Mouse (Mus musculus): Measurements from ENCODE around the gene Nccrp1.
"Not testable (repeated sequence)": the region's sequence is repeated elsewhere in the genome, so short reads cannot be mapped to it uniquely, and the experiment has no call there.

Gene Nccrp1

GRCm38 (mm10) chr7:28568253-28568652, 21.2 kb upstream of the Nccrp1 start:
- peak; percentile 83 for DNase-seq

GRCm38 (mm10) chr7:28567539-28567938, 20.5 kb upstream of the Nccrp1 start:
- no peak for DNase-seq

- DNase-seq, result no peak
Measured at GRCm38 (mm10) chr7:28565407-28565806, 18.4 kb upstream of the Nccrp1 start.

GRCm38 (mm10) chr7:28562951-28563350, 15.9 kb upstream of the Nccrp1 start:
- DNase-seq, result no peak

- DNase-seq, result no peak
Measured at GRCm38 (mm10) chr7:28562371-28562770, 15.3 kb upstream of the Nccrp1 start.

- no peak for DNase-seq
Measured at GRCm38 (mm10) chr7:28561967-28562366, 14.9 kb upstream of the Nccrp1 start.

GRCm38 (mm10) chr7:28560856-28561255, 13.8 kb upstream of the Nccrp1 start:
- DNase-seq, result no peak

- DNase-seq, result peak; percentile 89
Measured at GRCm38 (mm10) chr7:28558486-28558885, 11.4 kb upstream of the Nccrp1 start.

GRCm38 (mm10) chr7:28557708-28558107, 10.7 kb upstream of the Nccrp1 start:
- DNase-seq, result no peak

GRCm38 (mm10) chr7:28557069-28557468, 10.0 kb upstream of the Nccrp1 start:
- no peak for DNase-seq

GRCm38 (mm10) chr7:28555939-28556535, 9.0 kb upstream of the Nccrp1 start:
- no peak for DNase-seq

- DNase-seq, result no peak
Measured at GRCm38 (mm10) chr7:28553076-28553475, 6.0 kb upstream of the Nccrp1 start.

- DNase-seq, result no peak
Measured at GRCm38 (mm10) chr7:28547628-28548027, 574 bp upstream of the Nccrp1 start.

GRCm38 (mm10) chr7:28546649-28547048, 405 bp downstream of the Nccrp1 start:
- no peak for DNase-seq

GRCm38 (mm10) chr7:28545891-28546210, 1.2 kb downstream of the Nccrp1 start:
- no peak for DNase-seq

- DNase-seq, result peak; percentile 39
Measured at GRCm38 (mm10) chr7:28545048-28545890, 1.8 kb downstream of the Nccrp1 start.

- DNase-seq, result no peak
Measured at GRCm38 (mm10) chr7:28544051-28544601, 2.9 kb downstream of the Nccrp1 start.

GRCm38 (mm10) chr7:28540526-28540925, 6.5 kb downstream of the Nccrp1 start, which contains the start of gene Sycn:
TSS of gene Sycn (plus strand) at chr7:28540885.
- no peak for DNase-seq

GRCm38 (mm10) chr7:28538886-28539285, 8.2 kb downstream of the Nccrp1 start:
- DNase-seq, result not testable (repeated sequence)

- DNase-seq, result peak; percentile 33
Measured at GRCm38 (mm10) chr7:28532005-28532404, 15.0 kb downstream of the Nccrp1 start.

- DNase-seq, result peak; percentile 90
Measured at GRCm38 (mm10) chr7:28527922-28528719, 18.9 kb downstream of the Nccrp1 start.

- DNase-seq, result not testable (repeated sequence)
Measured at GRCm38 (mm10) chr7:28522536-28522935, 24.5 kb downstream of the Nccrp1 start, which contains the start of gene Ifnl3. TSS of gene Ifnl3 (plus strand) at chr7:28522836.

GRCm38 (mm10) chr7:28511441-28511840, 35.6 kb downstream of the Nccrp1 start:
- DNase-seq, result no peak

Data from lung, postnatal 10 days (tissue).